Mouse (Mus musculus): ENCODE measurements around the gene Hmcn2. TPM values are rescaled to one million over a fixed set of nuclear protein-coding genes. Genes with fewer than 3 reads are reported as not detected.

Gene Hmcn2
- polyA plus RNA-seq, 1 experiment from 2014 or later: 0.49 TPM

GRCm38 (mm10) chr2:31482914-31483575, 168.8 kb downstream of the Hmcn2 start:
- no peak overlapping the region for H3K4me2 ChIP-seq
- peaks cover 49% of the 10 kb centered on the region for H3K27me3 ChIP-seq (replicated peaks)
- peak; percentile 44; the same call in 1 of the 2 replicates for ATAC-seq (ENCODE audit: insufficient number of reproducible peaks, low FRiP score)
- no peaks in the 10 kb centered on the region for H3K4me1 ChIP-seq (replicated peaks)
- no peak overlapping the region for H3K27ac ChIP-seq (ENCODE audit: poor library complexity, severe bottlenecking)
- no peak overlapping the region for H3K4me3 ChIP-seq
- H3K36me3 ChIP-seq: no peaks in the 10 kb centered on the region
- H3K9ac ChIP-seq: no peak overlapping the region
- no peaks in the 10 kb centered on the region for H3K9me3 ChIP-seq (replicated peaks)
- WGBS: 26% methylated on average over 8 of the region's 8 CpGs

- WGBS: 28% methylated on average over 5 of the region's 5 CpGs
- no peaks in the 10 kb centered on the region for H3K9me3 ChIP-seq (replicated peaks)
- peaks cover 51% of the 10 kb centered on the region for H3K27me3 ChIP-seq (replicated peaks)
- no peak overlapping the region for H3K4me2 ChIP-seq
- H3K4me1 ChIP-seq (replicated peaks): no peaks in the 10 kb centered on the region
- H3K4me3 ChIP-seq: no peak overlapping the region
- H3K36me3 ChIP-seq: no peaks in the 10 kb centered on the region
- H3K9ac ChIP-seq: no peak overlapping the region
- H3K27ac ChIP-seq (ENCODE audit: poor library complexity, severe bottlenecking): no peak overlapping the region
- ATAC-seq (ENCODE audit: insufficient number of reproducible peaks, low FRiP score): no peak
Measured at GRCm38 (mm10) chr2:31484187-31484586, 170.0 kb downstream of the Hmcn2 start.

GRCm38 (mm10) chr2:31489166-31489565, 175.0 kb downstream of the Hmcn2 start:
- no peaks in the 10 kb centered on the region for H3K9me3 ChIP-seq (replicated peaks)
- no peaks in the 10 kb centered on the region for H3K36me3 ChIP-seq
- no peak for ATAC-seq (ENCODE audit: insufficient number of reproducible peaks, low FRiP score)
- no peaks in the 10 kb centered on the region for H3K4me1 ChIP-seq (replicated peaks)
- H3K27me3 ChIP-seq (replicated peaks): peaks cover 35% of the 10 kb centered on the region; the same call in 1 of the 2 replicates
- 65% methylated on average over 12 of the region's 12 CpGs for WGBS
- H3K4me2 ChIP-seq: no peak overlapping the region
- no peak overlapping the region for H3K4me3 ChIP-seq
- no peak overlapping the region for H3K9ac ChIP-seq
- no peak overlapping the region for H3K27ac ChIP-seq (ENCODE audit: poor library complexity, severe bottlenecking)

GRCm38 (mm10) chr2:31490556-31490955, 176.3 kb downstream of the Hmcn2 start:
- WGBS: 66% methylated on average over 2 of the region's 2 CpGs
- ATAC-seq (ENCODE audit: insufficient number of reproducible peaks, low FRiP score): no peak
- H3K9ac ChIP-seq: no peak overlapping the region
- H3K27ac ChIP-seq (ENCODE audit: poor library complexity, severe bottlenecking): no peak overlapping the region
- H3K4me1 ChIP-seq (replicated peaks): no peaks in the 10 kb centered on the region
- H3K4me2 ChIP-seq: no peak overlapping the region
- no peaks in the 10 kb centered on the region for H3K36me3 ChIP-seq
- H3K9me3 ChIP-seq (replicated peaks): no peaks in the 10 kb centered on the region
- peaks cover 26% of the 10 kb centered on the region for H3K27me3 ChIP-seq (replicated peaks)
- no peak overlapping the region for H3K4me3 ChIP-seq

- H3K9me3 ChIP-seq (replicated peaks): no peaks in the 10 kb centered on the region
- H3K4me1 ChIP-seq (replicated peaks): no peaks in the 10 kb centered on the region
- 93% methylated on average over 8 of the region's 8 CpGs for WGBS
- H3K4me3 ChIP-seq: no peak overlapping the region
- peaks cover 33% of the 10 kb centered on the region for H3K27me3 ChIP-seq (replicated peaks)
- H3K9ac ChIP-seq: no peak overlapping the region
- H3K36me3 ChIP-seq: no peaks in the 10 kb centered on the region
- no peak overlapping the region for H3K27ac ChIP-seq (ENCODE audit: poor library complexity, severe bottlenecking)
- no peak for ATAC-seq (ENCODE audit: insufficient number of reproducible peaks, low FRiP score)
- H3K4me2 ChIP-seq: no peak overlapping the region
Measured at GRCm38 (mm10) chr2:31492308-31492707, 178.1 kb downstream of the Hmcn2 start.

GRCm38 (mm10) chr2:31493243-31493642, 179.0 kb downstream of the Hmcn2 start:
- WGBS: 79% methylated on average over 11 of the region's 11 CpGs
- Histone ChIP-seq H3K36me3 (no peaks in the 10 kb centered on the region), H3K9ac (no peak overlapping the region), H3K27ac (ENCODE audit: poor library complexity, severe bottlenecking) (no peak overlapping the region), H3K9me3 (replicated peaks) (no peaks in the 10 kb centered on the region), H3K4me2 (no peak overlapping the region), H3K4me3 (no peak overlapping the region), H3K4me1 (replicated peaks) (no peaks in the 10 kb centered on the region), H3K27me3 (replicated peaks) (peaks cover 32% of the 10 kb centered on the region)
- no peak for ATAC-seq (ENCODE audit: insufficient number of reproducible peaks, low FRiP score)

- H3K36me3 ChIP-seq: no peaks in the 10 kb centered on the region
- no peaks in the 10 kb centered on the region for H3K9me3 ChIP-seq (replicated peaks)
- peaks cover 40% of the 10 kb centered on the region for H3K27me3 ChIP-seq (replicated peaks)
- no peak overlapping the region for H3K9ac ChIP-seq
- no peak overlapping the region for H3K4me2 ChIP-seq
- no peak overlapping the region for H3K4me3 ChIP-seq
- H3K27ac ChIP-seq (ENCODE audit: poor library complexity, severe bottlenecking): no peak overlapping the region
- 77% methylated on average over 5 of the region's 5 CpGs for WGBS
- ATAC-seq (ENCODE audit: insufficient number of reproducible peaks, low FRiP score): no peak
- H3K4me1 ChIP-seq (replicated peaks): no peaks in the 10 kb centered on the region
Measured at GRCm38 (mm10) chr2:31494315-31494714, 180.1 kb downstream of the Hmcn2 start.

GRCm38 (mm10) chr2:31495046-31495476, 180.8 kb downstream of the Hmcn2 start:
- no peaks in the 10 kb centered on the region for H3K4me1 ChIP-seq (replicated peaks)
- no peak overlapping the region for H3K27ac ChIP-seq (ENCODE audit: poor library complexity, severe bottlenecking)
- WGBS: 77% methylated on average over 13 of the region's 13 CpGs
- H3K4me2 ChIP-seq: no peak overlapping the region
- no peaks in the 10 kb centered on the region for H3K9me3 ChIP-seq (replicated peaks)
- no peak overlapping the region for H3K4me3 ChIP-seq
- H3K27me3 ChIP-seq (replicated peaks): peaks cover 48% of the 10 kb centered on the region
- no peaks in the 10 kb centered on the region for H3K36me3 ChIP-seq
- H3K9ac ChIP-seq: no peak overlapping the region
- ATAC-seq (ENCODE audit: insufficient number of reproducible peaks, low FRiP score): no peak

GRCm38 (mm10) chr2:31496141-31496540, 181.9 kb downstream of the Hmcn2 start:
- no peak overlapping the region for H3K4me2 ChIP-seq
- H3K4me1 ChIP-seq (replicated peaks): no peaks in the 10 kb centered on the region
- WGBS: 35% methylated on average over 1 of the region's 1 CpGs
- no peaks in the 10 kb centered on the region for H3K9me3 ChIP-seq (replicated peaks)
- H3K4me3 ChIP-seq: no peak overlapping the region
- no peak overlapping the region for H3K27ac ChIP-seq (ENCODE audit: poor library complexity, severe bottlenecking)
- H3K36me3 ChIP-seq: no peaks in the 10 kb centered on the region
- ATAC-seq (ENCODE audit: insufficient number of reproducible peaks, low FRiP score): no peak
- peaks cover 58% of the 10 kb centered on the region for H3K27me3 ChIP-seq (replicated peaks)
- no peak overlapping the region for H3K9ac ChIP-seq

GRCm38 (mm10) chr2:31497113-31497512, 182.9 kb downstream of the Hmcn2 start:
- H3K27me3 ChIP-seq (replicated peaks): peaks cover 62% of the 10 kb centered on the region
- H3K4me1 ChIP-seq (replicated peaks): no peaks in the 10 kb centered on the region
- no peak overlapping the region for H3K27ac ChIP-seq (ENCODE audit: poor library complexity, severe bottlenecking)
- WGBS: 70% methylated on average over 7 of the region's 7 CpGs
- no peaks in the 10 kb centered on the region for H3K9me3 ChIP-seq (replicated peaks)
- H3K36me3 ChIP-seq: no peaks in the 10 kb centered on the region
- no peak for ATAC-seq (ENCODE audit: insufficient number of reproducible peaks, low FRiP score)
- no peak overlapping the region for H3K4me3 ChIP-seq
- H3K9ac ChIP-seq: no peak overlapping the region
- H3K4me2 ChIP-seq: no peak overlapping the region

- Histone ChIP-seq H3K9me3 (replicated peaks) (no peaks in the 10 kb centered on the region), H3K36me3 (no peaks in the 10 kb centered on the region), H3K9ac (no peak overlapping the region), H3K4me1 (replicated peaks) (no peaks in the 10 kb centered on the region), H3K4me3 (no peak overlapping the region), H3K27ac (ENCODE audit: poor library complexity, severe bottlenecking) (no peak overlapping the region), H3K27me3 (replicated peaks) (peaks cover 65% of the 10 kb centered on the region), H3K4me2 (no peak overlapping the region)
- WGBS: 85% methylated on average over 19 of the region's 19 CpGs
- ATAC-seq (ENCODE audit: insufficient number of reproducible peaks, low FRiP score): no peak
Measured at GRCm38 (mm10) chr2:31497635-31498034, 183.4 kb downstream of the Hmcn2 start.
